In the genomic region with DNA sequence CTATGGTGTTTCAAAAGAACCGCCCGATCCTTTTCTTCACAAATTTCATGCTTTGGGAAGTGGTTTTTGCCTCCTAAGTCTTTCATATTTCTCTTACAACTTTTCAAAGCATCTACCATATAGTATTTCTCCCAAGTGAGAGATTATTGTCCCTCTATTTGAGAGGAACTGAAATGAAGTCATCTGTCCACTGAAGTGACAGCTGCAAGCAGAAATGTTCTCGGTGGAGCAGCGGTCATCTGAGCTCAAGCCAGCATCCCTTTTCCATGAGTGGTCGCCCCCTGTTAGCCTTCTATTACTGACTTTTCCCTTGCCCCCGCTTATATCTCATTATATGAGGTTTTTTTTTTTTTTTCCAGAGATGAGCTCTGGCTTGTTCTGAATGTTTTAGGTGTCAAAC, we compare ENCODE assay signal across 16 mouse cellular contexts.
"Had no signal": no experiment of that assay in that cellular context is flagged by ENCODE, and none has a peak within 500 bp of the region (broad histone marks: within the 10 kb centered on the region; RNA-seq: fewer than 3 reads in every experiment).

No protein-coding gene starts in this region.

- H3K4me2 ChIP-seq: neural tube, embryonic 13.5 days; neural tube, embryonic 15.5 days; stomach, embryonic 15.5 days had no signal

- H3K9ac ChIP-seq: neural tube, embryonic 13.5 days; neural tube, embryonic 15.5 days; stomach, embryonic 15.5 days had no signal

- H3K27ac ChIP-seq: neural tube, embryonic 13.5 days; neural tube, embryonic 15.5 days; stomach, embryonic 15.5 days; stomach, postnatal 0 days had no signal

- H3K27me3 ChIP-seq: neural tube, embryonic 13.5 days; neural tube, embryonic 15.5 days; stomach, embryonic 15.5 days had no signal

- H3K4me3 ChIP-seq: neural tube, embryonic 13.5 days; neural tube, embryonic 15.5 days; stomach, embryonic 15.5 days had no signal

- H3K4me1 ChIP-seq: neural tube, embryonic 13.5 days; neural tube, embryonic 15.5 days; stomach, embryonic 15.5 days had no signal

- H3K36me3 ChIP-seq: neural tube, embryonic 13.5 days; neural tube, embryonic 15.5 days; stomach, embryonic 15.5 days had no signal

- DNase-seq: retina, postnatal 1 day; right cerebral cortex, adult 18-20 months; right cerebral cortex, postnatal 14 days; right cerebral cortex, postnatal 25 days; right cerebral cortex, postnatal 4 days; spleen, adult 18-20 months; thymus, adult 18-20 months; thymus, adult 2 months; thymus, postnatal 14 days; thymus, postnatal 25 days; thymus, postnatal 36 days; thymus, postnatal 4 days had no signal

- H3K9me3 ChIP-seq: neural tube, embryonic 13.5 days; neural tube, embryonic 15.5 days; stomach, embryonic 15.5 days had no signal
